8 mouse cellular contexts compared by ENCODE assay signal in genomic region chrX:96130139-96130538, GRCm38 (mm10). TPM values are rescaled to one million over a fixed set of nuclear protein-coding genes. Genes with fewer than 3 reads are reported as not detected.
DNase-seq lines count a peak whose midpoint lies in the region; ATAC-seq lines count a peak whose summit lies in the region.
"Had no signal": no experiment of that assay in that cellular context is flagged by ENCODE, and none has a peak within 500 bp of the region (broad histone marks: within the 10 kb centered on the region; RNA-seq: fewer than 3 reads in every experiment).

No protein-coding gene starts in this region.

- peak; percentile 63 to 72 for DNase-seq in CD8-positive naive resting alpha-beta T cell, adult 2 months (ENCODE audit: low read depth in 2 of 2, low spot score in 2 of 2)
- DNase-seq in ZHBTc4 (ENCODE audit: low read depth, low spot score): peak; percentile 9
- peak; percentile 63 to 70 for DNase-seq in kidney, postnatal 36 days
- peak; percentile 86 for DNase-seq in naive thymus-derived CD4-positive, alpha-beta T cell, adult 2 months (ENCODE audit: low read depth)
- no peak for DNase-seq in Muller cell, postnatal 12 days (ENCODE audit: inconsistent ontology term)
- DNase-seq in frontal cortex, postnatal 14 days (ENCODE audit: low spot score in 2 of 2): no peak

- peak overlapping the region; percentile 67 for H3K27ac ChIP-seq in heart, embryonic 11.5 days (ENCODE audit: low read depth, low read length)
- H3K27ac ChIP-seq: hindbrain, embryonic 15.5 days had no signal

- H3K4me1 ChIP-seq in heart, embryonic 11.5 days (ENCODE audit: control insufficient read depth, insufficient read depth, low read length): peaks cover 17% of the 10 kb centered on the region
- H3K4me1 ChIP-seq: hindbrain, embryonic 15.5 days had no signal

- H3K27me3 ChIP-seq in heart, embryonic 11.5 days (ENCODE audit: control insufficient read depth, insufficient read depth, low read length): no peaks in the 10 kb centered on the region
- H3K27me3 ChIP-seq: hindbrain, embryonic 15.5 days had no signal

- peak; percentile 83 for ATAC-seq in heart, embryonic 11.5 days (replicated peaks; ENCODE audit: insufficient number of reproducible peaks, low FRiP score, low TSS enrichment)

- H3K4me3 ChIP-seq in heart, embryonic 11.5 days (ENCODE audit: low read depth, low read length): no peak overlapping the region
- H3K4me3 ChIP-seq: hindbrain, embryonic 15.5 days had no signal

- H3K9me3 ChIP-seq in heart, embryonic 11.5 days (replicated peaks; ENCODE audit: control insufficient read depth, low read length): no peaks in the 10 kb centered on the region
- H3K9me3 ChIP-seq: hindbrain, embryonic 15.5 days had no signal

- no peaks in the 10 kb centered on the region for H3K36me3 ChIP-seq in heart, embryonic 11.5 days (ENCODE audit: control insufficient read depth, insufficient read depth, low read length)
- H3K36me3 ChIP-seq: hindbrain, embryonic 15.5 days had no signal

- H3K4me2 ChIP-seq in heart, embryonic 11.5 days: peak overlapping the region; percentile 42
- H3K4me2 ChIP-seq: hindbrain, embryonic 15.5 days had no signal

- no peak overlapping the region for H3K9ac ChIP-seq in heart, embryonic 11.5 days (ENCODE audit: low read depth, low read length)
- H3K9ac ChIP-seq: hindbrain, embryonic 15.5 days had no signal

- WGBS in heart, embryonic 11.5 days (ENCODE audit: insufficient replicate concordance): 23% methylated on average over 5 of the region's 5 CpGs

RNA-seq across cellular contexts. Expression of gene Msn, which starts 34.3 kb away (rescaled TPM):
- 162 and 213 TPM in 2 replicates for polyA plus RNA-seq in heart, embryonic 11.5 days (2014; fragmentation: Nextera tagmentation; extraction: Ambion mirVana)

Comparison
In these comparisons a context has a peak if more than half of its experiments do, and no peak if none do; other contexts are left out.
1. DNase-seq: peak in CD8-positive naive resting alpha-beta T cell, adult 2 months (2 of 2), ZHBTc4 (single experiment), kidney, postnatal 36 days (2 of 2) and naive thymus-derived CD4-positive, alpha-beta T cell, adult 2 months (single experiment); none in Muller cell, postnatal 12 days (single experiment) and frontal cortex, postnatal 14 days (0 of 2).